Mouse (Mus musculus): ENCODE measurements around the gene Tmem91.
A peak's percentile ranks its signal among the peaks of the same experiment; 100 is the strongest.
"Not testable (repeated sequence)": the region's sequence is repeated elsewhere in the genome, so short reads cannot be mapped to it uniquely, and the experiment has no call there.

The Tmem91 gene

DNA sequence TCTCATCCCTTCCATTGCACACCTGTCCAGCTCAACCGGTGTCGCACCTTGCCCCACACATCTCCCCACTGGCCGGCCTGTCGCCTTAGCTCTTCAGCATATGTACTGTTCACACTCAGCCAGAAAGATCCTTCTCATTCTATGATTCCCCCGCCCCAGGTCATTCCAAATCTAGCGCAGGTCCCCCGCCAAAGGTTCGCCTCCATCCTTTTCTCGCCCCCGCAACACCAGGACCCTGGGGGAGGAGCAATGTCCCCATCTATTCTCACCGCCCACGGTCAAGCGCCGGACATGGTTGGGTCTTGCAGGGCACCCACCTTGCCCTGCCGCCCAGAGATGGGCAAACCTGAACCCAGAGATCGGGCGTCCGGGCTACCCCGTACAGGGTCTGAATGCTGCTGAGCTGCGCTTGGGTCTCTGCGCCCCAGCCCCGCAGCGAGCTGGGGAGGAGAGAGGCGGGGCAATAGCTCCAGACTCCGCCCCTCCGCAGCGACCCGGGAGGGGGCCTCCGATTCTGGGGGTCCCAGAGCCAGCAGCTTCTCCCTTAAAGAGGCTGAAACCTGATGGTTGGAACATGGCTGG lies at the start of gene Tmem91:
TSS of gene Tmem91 (minus strand) at position 448 of the 582 bp plus-strand sequence.
- DNase-seq (ENCODE audit: low spot score in 2 of 2), result no peak

DNA sequence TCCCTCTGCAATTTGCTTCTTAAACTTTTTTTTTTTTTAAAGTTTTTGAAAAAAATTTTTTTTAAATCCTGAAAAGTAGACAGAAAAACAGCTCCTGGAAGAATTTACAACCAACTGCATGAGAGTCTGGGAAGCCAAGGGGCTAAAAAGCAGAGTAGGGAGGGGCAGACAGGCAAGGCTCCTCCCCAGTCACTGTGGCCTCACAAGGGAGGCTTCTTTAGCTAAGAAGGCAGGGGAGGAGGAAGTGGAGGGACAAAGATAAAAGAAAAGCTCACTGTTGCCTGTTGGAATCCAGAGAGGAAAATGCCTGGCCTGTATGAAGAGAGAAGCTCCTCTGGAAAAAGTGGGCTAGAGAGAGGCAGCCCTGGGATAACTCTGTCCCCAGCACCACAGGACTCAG lies 46.8 kb upstream of the Tmem91 start:
- DNase-seq (ENCODE audit: low spot score in 2 of 2), result not testable (repeated sequence)

DNA sequence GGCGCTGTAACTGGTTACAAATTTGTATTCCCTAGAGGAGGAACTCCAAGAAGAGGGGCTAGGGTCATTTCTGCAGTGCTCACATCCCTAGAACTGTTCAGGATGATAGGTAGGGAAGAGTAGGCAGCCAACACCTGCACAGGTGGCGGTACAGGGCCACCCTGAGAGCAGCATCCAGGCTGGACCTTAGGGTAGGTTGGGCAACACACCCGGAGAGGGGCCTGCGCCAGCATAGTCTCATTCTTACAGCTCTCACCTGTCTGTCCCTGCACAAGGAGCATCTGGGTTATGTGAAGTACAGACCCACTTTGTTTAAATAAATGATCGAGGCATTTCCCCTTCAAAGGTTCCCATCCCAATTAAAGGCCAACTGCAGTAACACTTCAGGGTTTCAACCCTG lies 45.8 kb upstream of the Tmem91 start:
- no peak for DNase-seq (ENCODE audit: low spot score in 2 of 2)

DNA sequence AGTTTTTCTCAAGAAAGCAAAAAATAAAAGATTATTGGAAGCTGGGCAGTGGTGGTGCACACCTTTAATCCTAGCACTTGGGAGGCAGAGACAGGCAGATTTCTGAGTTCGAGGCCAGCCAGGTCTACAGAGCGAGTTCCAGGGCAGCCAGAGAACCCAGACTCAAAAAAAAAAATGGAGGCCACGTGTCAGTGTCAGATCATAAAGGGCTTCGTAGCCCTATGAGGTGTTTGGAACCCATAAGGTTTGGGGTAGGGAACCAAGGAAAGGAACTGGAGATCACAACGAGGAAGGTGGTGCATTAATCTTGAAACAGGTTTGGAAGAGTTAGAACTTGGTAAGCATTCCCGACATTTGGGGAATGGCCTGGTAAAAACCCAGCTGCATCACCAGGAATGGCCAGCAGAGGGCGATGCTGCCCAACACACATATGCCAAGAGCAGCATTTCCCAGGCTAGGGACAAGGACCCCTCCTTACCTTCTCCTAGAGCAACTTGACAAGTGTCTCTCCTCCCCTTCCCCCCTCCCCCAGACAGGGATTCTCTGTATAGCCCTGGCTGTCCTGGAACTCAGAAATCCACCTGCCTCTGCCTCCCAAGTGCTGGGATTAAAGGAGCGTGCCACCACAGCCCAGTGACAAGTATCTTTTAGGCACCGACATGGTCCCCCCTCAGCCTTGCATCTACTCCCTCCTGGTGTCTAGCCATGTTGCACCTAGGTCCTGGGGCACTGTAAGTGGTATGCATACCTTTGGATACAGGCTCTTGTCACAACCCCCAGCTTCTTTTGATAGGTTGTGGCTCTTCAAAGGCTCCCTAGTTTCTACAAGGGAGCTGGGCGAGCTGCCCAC lies 45.0 kb upstream of the Tmem91 start:
- peak in 1 of 2 experiments; percentile 82 for DNase-seq (ENCODE audit: low spot score in 2 of 2)

DNA sequence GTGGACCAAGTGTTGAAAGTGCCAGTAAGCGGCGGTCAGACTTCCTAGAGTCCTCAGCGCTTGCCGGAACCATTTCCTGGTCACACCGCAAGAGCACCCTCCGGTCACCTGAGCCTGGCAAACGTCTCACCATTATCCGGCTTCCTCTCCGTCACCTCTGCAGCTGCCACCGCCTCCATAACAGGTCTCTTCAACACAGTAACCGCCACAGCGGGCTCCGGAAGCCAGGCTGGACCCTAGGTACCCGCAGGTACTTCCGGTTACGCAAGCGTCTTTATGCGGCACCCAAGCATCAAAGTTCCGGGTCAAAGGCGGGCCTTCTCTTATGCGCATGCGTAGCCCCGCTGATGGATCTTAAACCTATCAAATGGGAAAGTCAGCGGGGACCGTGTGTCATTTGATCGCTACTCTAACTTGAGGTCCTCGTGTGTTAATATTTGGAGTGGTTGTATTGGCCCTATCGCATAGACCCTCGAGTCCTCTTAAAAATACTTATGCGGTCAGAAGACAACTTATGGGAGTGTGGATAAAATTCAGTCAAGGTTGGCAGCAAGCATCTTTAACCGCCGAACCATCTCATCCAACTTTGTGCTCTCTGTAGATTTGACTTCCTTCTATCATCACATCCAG lies 43.9 kb upstream of the Tmem91 start, which contains the start of gene Ccdc97:
TSS of gene Ccdc97 (minus strand) at position 301 of the 630 bp plus-strand sequence.
- DNase-seq (ENCODE audit: low spot score in 2 of 2), result peak; percentile 92 to 95

- DNase-seq (ENCODE audit: low spot score in 2 of 2), result no peak
Observed at GRCm38 (mm10) chr7:25717478-25717877, 42.5 kb upstream of the Tmem91 start.

- DNase-seq (ENCODE audit: low spot score in 2 of 2), result no peak
Observed at GRCm38 (mm10) chr7:25715731-25716271, 40.8 kb upstream of the Tmem91 start.

GRCm38 (mm10) chr7:25714581-25714980 lies 39.6 kb upstream of the Tmem91 start:
- DNase-seq (ENCODE audit: low spot score in 2 of 2), result no peak

DNA sequence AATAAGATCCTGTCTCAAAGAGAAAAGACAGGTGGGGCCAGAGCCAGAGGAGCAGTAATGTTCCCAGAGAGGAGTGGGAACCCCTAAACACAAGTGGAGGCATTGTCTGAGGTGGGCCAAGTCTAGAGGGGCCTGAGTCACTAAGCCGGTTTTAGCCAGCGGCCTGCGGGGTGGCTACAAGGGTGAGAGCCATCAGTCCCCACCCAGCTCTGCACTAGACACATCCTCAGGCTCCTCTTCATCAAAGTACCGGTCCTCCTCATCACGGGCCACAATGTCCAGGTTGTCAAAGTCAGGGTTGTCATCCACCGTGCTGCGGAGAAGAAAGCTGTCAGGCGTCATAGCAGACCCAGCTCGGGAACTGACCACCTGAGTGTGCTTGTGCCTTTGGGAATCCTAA lies 37.8 kb upstream of the Tmem91 start:
- no peak for DNase-seq (ENCODE audit: low spot score in 2 of 2)

GRCm38 (mm10) chr7:25711731-25712197 lies 36.8 kb upstream of the Tmem91 start:
- peak; percentile 76 to 77 for DNase-seq (ENCODE audit: low spot score in 2 of 2)

GRCm38 (mm10) chr7:25711165-25711564 lies 36.2 kb upstream of the Tmem91 start:
- DNase-seq (ENCODE audit: low spot score in 2 of 2), result no peak

- DNase-seq (ENCODE audit: low spot score in 2 of 2), result no peak
Observed at GRCm38 (mm10) chr7:25710519-25711130, 35.7 kb upstream of the Tmem91 start.

GRCm38 (mm10) chr7:25709961-25710360 lies 35.0 kb upstream of the Tmem91 start:
- DNase-seq (ENCODE audit: low spot score in 2 of 2), result peak in 1 of 2 experiments; percentile 60

DNA sequence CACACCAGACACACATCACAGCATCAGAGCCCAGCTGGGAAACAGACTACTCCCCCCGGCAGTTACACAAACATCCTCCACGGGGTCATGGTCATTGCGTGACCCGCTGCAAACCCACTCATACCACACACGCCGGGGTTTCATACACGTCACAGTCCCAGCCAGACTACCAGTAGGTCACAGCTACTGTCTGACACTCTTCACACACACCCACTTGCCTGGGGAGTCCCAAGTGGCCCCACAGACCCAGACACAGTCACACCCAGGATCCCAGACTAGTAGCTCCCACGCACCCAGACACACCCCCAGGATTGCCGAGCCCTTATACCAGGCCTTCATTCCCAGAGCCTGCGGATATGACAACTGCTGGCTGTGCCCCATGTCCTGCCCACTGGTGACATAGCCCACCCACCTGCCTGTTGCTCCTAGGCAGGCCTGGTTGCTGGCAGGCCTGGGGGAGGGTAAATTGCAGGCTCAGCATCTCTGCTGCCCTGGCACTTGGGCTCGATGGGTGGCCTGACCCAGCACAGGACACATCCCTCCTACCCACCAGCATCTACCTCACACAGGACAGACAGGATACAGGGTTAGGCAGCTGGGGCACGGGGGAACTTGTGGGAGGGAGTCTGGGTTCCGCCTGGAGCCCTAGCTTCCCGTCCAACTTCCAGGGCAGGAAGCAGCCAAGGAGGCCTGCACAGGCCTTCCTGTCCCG lies 32.8 kb upstream of the Tmem91 start:
- peak; percentile 75 to 87 for DNase-seq (ENCODE audit: low spot score in 2 of 2)

DNA sequence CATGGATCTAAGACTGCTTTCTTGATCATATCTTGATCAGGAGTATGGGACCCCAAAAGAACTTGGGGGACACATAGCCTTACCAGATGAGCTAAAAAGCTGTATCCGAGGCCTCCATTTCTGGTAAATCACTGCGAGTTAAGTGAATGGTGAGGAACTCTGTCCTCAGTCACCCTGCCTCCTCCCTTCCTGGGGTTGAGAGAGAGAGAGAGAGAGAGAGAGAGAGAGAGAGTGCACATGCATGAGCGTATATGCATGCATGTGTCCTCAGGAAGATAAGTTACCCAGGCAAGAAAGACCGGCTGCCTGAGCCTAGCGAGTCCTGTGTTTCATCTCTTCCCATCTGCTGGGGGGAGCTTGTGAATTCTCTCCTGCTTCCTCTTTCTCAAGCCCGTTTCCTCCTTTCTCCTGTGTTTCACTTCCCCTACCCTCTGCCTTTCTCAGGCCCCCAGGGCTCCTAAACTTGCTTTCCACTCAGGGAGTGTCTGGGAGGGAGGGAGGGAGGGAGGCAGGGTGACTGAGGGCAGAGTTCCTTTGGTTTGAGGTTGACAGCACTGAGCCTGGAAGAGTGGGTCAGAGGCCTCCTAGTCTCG lies 31.7 kb upstream of the Tmem91 start:
- peak in 1 of 2 experiments; percentile 64 for DNase-seq (ENCODE audit: low spot score in 2 of 2)

- peak; percentile 68 to 69 for DNase-seq (ENCODE audit: low spot score in 2 of 2)
Observed at GRCm38 (mm10) chr7:25705801-25706251, 30.9 kb upstream of the Tmem91 start.

- DNase-seq (ENCODE audit: low spot score in 2 of 2), result no peak
Observed at GRCm38 (mm10) chr7:25704716-25705364, 29.9 kb upstream of the Tmem91 start.

GRCm38 (mm10) chr7:25703793-25704494 lies 29.0 kb upstream of the Tmem91 start:
- peak in 1 of 2 experiments; percentile 53 for DNase-seq (ENCODE audit: low spot score in 2 of 2)

- DNase-seq (ENCODE audit: low spot score in 2 of 2), result no peak
Observed at GRCm38 (mm10) chr7:25702350-25702749, 27.4 kb upstream of the Tmem91 start.

Measured in heart, adult 9 months (tissue).